Mouse (Mus musculus) heart, postnatal 25 days (tissue): ENCODE data around the gene Gm10642. TPM values are rescaled to one million over a fixed set of nuclear protein-coding genes. Genes with fewer than 3 reads are reported as not detected.

Experiments
- DNase-seq: peaks from one replicate; pipeline ENCODE4 v3.0.0; 2022; ENCODE audit warnings: low spot score
- intact Hi-C: fragments of 180-260 bp; cut with DNase I; formaldehyde crosslinking; loops from one replicate; pipeline ENCODE4 v1.15.1; 2025
- total RNA-seq, 2 experiments: library from RNA; stranded (reverse); gene quantifications; 2 replicates each; pipeline ENCODE4 v1.2.3; 2021

Gene Gm10642
- under 1 TPM; 0.36 to 0.42 TPM for total RNA-seq

DNA sequence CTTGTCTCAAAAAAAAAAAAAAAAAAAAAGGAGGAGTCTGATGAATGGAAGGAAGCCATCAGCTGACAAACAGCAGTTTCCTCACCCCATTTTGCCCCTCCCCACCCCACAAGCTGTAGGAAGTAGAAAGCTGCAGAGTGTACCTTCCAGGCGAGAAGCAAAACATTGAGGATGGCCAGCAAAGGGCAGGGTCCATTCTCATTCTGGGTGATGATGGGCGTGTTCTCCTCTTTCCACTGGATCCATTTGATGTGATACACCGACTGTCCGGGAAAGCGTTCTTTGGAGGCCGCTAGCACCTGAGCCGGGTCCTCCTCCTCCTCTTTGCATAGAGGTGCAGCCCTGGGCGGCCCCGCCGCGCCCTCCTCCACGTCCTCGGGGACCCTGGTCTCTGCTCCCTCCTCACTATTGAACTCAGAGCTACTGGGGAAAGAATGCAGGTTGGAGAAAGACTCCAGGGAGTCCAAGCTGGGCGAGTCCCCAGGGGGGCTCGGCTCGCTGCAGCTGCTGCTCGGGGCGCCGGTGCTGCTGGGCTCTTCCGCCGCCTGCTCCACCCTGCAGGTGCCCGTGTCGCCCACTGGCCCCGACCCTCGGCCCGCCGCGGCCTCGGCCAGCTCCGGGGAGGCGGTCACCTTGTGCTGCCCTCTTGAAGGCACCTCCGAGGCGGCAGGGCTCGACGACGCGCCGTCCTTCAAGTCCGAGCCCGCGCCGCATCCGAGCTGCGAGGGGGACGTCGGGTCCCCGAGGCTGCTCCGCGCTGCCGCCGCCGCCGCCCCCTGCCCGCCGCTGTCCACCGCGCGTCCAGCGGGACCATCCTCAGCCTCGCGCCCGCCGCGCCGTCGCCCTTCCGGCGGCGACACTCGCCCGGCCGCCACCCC is at the start of gene Gm10642:
Gene Gm10642 (plus strand): TSS at position 122 of the 878 bp plus-strand sequence.
- intact Hi-C loops, result loop anchor here (2.0 to 5.0 kb wide), 2 partner anchors 22 to 191 kb away; partner anchors contain the start of gene Adam10
- DNase-seq, result peak; percentile 29

DNA sequence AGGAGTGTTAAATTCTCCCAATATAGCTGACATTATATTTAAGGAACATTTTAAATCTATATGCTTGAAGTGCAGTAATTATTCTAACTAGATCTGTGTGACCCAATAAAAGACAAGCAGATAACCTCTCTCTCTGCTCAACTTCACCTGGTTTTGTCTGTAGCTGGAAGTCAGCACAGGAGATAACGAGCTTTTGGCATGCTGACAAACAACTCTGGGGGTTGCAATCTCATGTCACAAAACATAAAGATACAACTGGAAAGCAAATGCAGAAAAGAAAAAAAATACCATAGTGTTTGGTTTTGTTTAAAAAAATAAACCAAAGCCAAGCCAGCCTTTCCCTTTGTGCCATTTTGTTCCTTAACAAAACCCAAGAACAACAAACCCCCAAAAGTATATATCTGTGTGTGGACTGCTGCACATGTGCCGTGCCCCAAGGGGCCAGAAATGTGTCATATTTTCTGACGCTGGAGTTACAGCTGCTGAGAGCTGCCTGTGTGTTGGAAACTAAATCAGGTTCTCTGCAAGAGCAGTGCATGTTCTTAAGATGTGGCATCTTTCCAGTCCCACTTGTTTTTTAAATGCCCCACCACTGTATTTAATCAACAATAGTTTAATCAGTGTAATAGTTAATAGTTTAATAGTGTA is 44.9 kb upstream of the Gm10642 start:
- no peak for DNase-seq
- intact Hi-C loops, result no loop called here

DNA sequence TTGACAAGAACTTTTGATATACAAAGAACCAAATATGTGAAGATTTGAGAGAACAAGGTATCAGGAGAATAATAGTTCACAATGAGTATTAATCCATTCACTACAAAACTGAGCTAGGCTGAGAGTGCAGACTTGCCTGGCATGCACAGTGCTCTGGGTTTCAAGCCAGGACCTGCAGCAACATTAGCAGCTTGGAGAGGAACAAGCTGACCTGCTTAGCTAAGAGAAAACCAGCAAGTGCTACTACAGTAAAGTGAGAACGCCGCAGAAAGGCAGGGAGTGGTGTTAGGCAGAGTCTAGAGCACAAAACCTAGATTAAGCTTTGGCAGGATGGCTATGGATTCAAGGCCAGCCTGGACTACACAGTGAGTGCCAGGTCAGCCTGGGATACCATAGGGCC is 26.3 kb upstream of the Gm10642 start:
- intact Hi-C loops, result no loop called here
- no peak for DNase-seq

DNA sequence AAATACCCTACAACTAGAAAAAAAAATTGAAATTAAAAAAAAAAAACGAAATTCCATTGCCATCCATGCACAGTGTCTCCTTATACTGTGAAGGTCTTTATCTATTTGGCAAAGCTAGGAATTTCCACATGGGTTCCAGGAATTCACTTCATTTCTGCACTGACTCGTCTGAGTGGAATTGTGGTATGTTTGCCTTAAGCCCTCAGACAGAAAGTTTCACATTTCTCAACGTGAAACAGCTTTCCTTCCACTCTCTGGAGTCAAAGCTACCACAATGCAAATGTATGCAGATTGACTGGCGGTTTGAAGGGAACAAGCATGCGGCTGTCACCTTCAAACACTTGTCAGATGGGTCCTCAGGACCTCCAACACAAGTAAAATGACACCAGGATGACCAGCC is 24.4 kb upstream of the Gm10642 start:
- no peak for DNase-seq
- intact Hi-C loops, result no loop called here

DNA sequence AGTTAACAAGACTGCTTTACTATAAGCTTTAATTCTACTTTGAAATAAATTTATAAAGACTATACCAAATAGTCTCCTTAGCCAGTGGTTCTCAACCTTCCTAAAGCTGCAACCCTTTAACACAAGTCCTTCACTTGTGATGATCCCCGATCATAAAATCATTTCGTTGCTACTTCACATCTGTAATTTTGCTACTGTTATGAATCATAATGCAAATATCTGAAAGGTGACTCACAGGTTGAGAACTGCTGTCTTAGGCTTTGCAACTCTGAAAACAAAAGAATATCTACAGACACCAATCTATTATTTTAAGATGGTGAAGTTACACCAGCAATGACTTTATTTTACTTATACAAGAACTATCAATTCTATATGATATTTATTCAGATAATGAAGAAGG is 19.3 kb upstream of the Gm10642 start:
- no peak for DNase-seq
- intact Hi-C loops, result no loop called here

DNA sequence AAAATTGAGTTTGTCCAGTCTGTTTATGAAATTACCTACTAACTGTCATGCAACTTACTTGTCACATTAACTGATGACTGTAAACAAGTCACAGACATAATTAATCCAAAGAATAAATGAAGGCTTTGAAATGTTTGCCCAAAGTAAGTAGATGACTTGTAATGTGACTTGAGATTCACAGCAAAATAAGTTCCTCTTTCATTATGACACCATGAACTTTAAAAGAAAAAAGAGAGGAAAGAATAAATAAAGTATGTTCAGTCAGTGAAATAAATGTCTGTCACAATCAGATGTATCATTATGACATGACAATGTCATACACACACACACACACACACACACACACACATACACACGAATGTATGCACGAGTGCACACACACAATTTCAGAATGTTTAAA is 5.8 kb upstream of the Gm10642 start:
- intact Hi-C loops, result no loop called here
- DNase-seq, result no peak

DNA sequence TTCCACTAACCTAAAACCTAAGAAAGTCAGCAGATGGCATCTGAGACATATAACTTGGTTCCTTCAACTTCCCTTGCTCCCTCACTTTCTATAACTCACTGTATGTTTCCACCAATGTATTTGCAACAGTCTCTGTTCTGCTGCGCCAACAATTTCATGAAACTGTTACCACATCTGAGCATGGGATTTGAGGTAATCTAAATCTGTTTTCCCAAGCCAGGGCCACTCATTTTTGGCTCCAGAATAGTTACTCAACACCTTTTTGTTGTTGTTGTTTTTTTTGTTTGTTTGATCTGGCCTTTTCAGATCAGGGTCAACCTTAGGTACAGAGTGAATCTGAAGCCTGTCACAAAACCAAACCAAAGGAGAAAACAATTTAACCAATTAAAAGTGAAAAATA is 5.1 kb upstream of the Gm10642 start:
- intact Hi-C loops, result no loop called here
- no peak for DNase-seq

DNA sequence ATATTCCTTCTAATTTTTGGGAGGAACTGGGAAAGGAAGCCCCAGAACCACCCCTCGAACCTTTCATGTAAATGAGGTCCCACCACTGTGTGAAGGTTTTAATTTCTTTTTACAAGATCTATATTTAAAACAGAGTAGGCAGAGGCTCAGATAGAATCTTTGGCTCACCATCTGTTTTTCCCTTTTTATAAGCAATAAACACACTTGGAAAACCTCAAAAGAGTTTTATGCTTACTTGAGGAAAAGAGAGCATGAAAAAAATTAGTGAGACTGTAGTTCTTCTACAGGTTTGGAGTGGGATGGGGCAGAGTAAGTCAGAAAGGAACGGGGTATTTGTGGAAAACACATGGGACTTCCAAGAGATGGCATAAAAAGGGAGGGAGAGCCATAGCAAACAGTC is 3.8 kb upstream of the Gm10642 start:
- intact Hi-C loops, result no loop called here
- DNase-seq, result no peak

DNA sequence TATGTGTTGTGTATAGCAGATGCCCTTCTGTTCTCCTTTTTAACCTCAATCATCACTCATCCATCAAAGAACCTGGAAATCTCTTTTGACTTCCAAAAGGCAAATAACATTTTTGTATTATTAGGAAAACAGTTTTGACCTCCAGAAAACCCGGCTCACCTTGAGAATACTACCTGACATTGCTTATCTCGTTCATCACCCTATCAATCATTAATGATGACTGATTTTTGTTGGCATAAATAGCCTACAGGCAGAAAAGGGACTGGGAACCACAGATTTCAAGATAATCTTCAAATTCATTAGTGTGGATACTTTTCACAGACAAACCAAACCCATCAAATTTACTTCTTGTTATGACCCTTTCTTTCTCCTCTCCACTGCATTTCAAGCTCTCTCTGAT is 2.2 kb upstream of the Gm10642 start:
- intact Hi-C loops, result no loop called here
- DNase-seq, result no peak

DNA sequence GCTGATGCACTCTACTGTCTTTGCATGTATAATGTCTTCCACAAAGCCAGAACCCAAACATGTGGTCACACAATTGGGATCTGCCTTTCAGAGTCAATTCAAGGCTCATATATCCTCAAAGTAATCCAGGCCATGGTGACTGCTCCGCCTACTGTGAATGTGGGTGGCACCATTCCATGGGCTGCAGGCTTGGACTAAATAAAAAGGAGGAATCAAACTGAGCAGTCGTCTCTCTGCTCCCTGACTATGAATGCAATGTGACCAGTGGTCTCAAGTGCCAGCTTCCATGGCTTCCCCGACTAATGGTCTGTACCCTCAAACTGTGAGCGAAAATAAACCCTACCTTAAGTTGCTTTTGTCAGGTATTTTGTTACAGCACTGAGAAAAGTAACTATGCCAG is 1.6 kb upstream of the Gm10642 start:
- DNase-seq, result no peak
- intact Hi-C loops, result no loop called here

DNA sequence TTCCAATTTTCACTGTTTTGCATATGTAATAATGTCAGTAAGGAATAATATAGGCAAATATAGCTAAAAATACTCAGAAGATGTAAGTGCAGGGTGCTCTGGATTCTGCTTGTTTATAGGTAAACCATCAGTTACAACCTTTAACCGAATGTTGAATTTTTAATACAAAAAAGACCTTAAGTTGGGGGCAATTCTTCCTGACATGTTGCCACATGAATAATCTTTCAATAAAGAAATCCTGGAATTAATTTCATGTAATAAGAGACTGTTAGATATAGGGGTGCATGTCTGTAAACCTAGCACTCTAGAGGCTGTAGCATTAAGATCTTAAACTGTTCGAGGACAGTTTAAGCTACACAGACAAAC is 304 bp upstream of the Gm10642 start:
- no peak for DNase-seq
- intact Hi-C loops, result loop anchor here (2.0 to 5.0 kb wide), 2 partner anchors 23 to 192 kb away; partner anchors contain the start of gene Adam10

DNA sequence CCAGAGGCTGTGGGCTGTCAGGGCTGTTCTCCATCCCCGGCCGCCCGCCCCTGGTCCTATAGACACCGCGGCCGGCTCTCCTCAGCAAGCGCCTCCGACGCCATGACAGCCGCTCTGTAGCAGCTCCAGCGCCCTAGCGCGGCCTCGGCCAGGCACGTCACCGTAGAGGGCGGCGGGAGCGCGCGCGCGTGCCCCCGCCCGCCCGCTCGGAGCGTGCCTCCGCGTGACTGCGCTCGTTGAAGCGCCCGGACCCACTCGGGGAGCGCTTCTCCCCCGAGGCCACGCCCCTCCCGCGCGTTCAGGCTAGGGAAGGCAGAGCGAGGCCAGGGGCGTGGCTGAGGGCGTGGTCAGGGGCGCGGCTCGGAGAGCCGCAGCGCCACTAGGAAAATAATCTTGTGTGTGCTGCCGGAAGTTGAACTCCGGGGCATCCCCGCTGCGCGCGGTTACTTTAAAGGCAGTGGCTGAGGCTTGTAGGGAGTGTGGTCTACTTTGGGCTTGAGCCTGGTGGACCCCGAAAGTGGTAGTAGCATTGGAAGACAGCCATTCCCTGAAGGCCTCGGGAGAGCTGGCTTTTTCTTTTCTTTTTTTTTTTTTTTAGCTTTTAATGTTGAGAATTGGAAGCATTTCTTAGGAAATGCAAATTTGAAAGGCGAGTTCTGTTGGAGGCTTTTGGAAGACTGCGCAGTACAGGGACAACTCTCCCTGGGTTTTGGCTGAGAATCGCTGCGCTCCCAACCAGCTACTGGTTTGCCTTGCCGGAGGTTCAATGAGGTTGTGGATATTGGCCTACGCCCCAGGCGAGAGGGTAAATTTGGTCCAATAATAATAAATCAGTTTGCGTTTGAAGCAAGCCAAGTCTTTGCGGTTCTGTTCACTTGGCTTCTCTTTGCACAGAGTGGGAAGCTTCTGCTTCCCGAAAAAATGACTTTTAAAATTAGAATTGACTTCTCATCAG is 1.2 kb downstream of the Gm10642 start, which contains the start of gene Mindy2:
Gene Mindy2 (minus strand): TSS at position 162 of the 955 bp plus-strand sequence.
- intact Hi-C loops, result loop anchor here (2.0 to 5.0 kb wide), 2 partner anchors 22 to 190 kb away; partner anchors contain the start of gene Adam10
- DNase-seq, result peak; percentile 94

DNA sequence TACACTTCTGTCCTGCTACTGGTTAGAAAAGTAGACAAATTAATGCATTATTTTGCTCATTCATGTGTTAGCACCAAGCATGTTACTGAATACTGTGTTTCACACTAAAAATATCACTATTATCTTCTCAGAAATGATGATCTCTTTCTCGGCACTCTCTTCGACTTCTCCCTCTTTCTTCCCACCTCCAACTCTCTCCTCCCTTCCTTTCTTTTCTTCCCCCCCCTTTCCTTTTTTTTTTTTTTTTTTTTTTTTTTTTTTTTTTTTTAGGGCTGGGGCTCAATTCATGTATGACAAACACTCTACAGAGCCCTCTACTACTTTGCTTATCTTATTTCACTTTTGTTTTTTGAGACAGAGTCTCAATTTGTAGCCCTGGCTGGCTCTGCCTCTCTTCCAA is 2.2 kb downstream of the Gm10642 start:
- DNase-seq, result no peak
- intact Hi-C loops, result loop anchor here (5.0 kb wide), 1 partner anchor 189 kb away; no protein-coding TSS in a partner anchor

DNA sequence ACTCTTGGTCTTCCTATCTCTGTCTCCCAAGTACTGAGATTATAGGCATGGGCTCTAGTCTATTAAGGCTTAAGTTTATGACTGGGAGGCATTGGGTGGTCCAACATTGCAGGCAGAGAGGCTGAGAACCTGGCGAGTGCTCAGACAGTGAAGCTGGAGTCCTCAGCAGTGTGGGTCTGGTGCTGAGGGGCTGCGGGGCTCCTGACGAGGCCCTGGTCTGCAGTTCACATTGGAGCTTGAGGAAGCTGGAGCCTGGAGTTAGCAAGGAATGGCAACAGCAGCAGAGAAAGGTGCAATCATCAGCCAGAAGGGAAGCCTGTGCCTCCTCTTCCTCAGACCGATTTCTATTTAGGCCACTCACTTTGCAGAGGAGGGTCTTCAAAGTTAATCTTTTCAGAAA is 8.8 kb downstream of the Gm10642 start:
- intact Hi-C loops, result no loop called here
- no peak for DNase-seq

DNA sequence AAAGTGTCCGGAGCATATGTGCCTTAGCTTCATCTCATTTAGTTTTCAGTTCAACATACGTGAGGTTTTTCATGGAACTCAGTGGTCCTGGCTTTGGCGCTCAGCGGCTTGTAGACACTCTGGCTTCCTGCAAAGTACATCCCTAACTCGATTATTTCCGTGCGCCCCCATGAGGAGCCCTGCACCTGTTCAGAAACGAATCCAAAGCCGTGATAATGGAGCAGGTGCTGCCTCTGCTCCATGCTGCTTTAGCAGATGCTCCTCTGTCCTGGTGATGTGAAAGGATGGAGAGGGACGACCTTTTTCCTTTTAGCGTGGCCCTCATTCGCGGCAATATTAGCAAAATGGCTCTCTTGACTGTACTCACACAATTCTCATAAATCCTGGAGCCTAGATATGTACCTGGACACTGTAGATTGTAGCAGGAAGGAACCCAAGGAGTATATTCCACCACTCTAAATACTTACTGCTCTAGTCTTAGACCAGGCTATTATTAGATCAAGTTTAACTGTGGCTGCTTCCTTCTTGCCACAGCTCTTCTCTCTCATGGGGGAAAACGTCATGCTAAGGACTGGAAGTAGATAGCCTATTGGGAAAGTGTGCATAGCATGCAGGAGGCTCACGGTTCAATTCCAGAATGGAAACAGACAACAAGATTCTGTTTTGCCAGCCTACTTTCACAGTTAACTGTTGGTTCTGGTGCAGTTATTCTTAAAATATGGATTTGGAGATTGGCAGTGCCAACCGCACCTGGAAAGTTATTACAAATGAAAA is 9.5 kb downstream of the Gm10642 start:
- intact Hi-C loops, result no loop called here
- DNase-seq, result no peak

DNA sequence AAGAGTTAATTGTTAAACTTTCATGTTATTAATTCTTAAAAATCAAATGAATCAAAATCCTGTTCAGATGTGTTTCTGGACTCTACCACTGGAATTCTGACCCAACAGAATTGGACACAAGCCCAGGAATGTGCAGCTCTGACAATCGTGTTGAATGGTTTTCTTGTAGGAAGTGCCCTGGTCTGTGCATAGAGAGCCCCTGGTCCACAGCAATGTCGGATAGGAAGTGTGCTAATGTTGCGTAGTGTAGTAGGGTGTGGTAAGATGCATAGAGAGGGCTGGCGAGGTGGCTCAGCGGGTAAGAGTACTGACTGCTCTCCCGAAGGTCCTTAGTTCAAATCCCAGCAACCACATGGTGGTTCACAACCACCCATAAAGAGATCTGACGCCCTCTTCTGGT is 10.8 kb downstream of the Gm10642 start:
- intact Hi-C loops, result no loop called here
- no peak for DNase-seq

DNA sequence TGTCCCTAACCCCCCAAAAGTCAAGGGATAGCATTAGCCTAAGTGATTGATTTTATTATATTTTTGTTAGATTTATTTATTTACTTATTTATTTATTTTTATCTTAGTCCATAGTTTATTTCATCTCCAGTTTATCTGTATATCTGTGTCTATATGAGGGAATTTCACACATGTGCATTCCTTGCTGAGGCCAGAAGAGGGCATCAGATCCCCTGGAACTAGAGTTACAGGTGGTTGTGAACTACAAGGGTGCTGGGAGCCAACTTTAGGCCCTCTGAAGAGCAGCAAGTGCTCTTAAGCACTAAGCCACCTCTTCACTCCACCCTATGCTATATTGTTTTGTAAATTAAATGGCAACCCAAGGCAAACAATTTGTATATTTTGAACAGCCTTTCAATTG is 12.0 kb downstream of the Gm10642 start:
- DNase-seq, result no peak
- intact Hi-C loops, result no loop called here

DNA sequence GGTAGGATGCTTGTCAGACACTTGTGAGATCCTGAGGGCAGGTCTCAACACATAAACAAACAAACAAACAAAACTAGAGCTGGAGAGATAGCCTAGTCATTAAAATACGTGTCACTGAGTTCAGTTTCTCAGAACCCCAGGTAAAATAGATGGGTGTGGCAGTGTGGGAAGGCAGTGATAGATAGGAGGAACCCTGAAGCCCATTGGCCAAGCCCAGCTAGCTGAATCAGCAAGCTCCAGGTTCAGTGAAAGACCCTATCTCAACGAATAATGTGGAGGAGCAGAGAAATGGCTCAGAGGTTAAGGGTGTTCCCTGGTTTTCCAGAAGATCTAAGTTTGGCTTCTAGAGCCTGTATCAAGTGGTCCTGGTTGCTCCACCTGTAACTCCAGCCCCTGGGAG is 13.1 kb downstream of the Gm10642 start:
- no peak for DNase-seq
- intact Hi-C loops, result no loop called here

DNA sequence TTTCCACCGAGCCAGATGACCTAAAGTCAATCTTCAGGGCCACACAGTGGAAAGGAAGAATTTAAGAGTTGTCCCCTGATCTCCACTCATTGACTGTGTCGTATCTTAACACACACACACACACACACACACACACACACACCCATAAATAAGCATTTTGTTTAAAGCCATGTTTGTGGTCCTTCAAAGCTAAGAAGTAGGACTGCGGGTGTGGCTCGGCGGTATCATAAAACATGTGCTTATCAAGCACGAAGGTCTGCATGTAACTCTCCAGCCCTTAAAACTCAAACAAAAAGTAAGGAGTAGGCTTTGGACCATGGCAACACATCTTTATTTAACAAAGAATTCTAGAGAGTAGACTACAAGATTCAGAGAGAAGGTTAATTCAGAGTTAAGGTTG is 14.3 kb downstream of the Gm10642 start:
- intact Hi-C loops, result no loop called here
- no peak for DNase-seq
